Comparison of ENCODE assay signal across 18 mouse cellular contexts in the genomic region with DNA sequence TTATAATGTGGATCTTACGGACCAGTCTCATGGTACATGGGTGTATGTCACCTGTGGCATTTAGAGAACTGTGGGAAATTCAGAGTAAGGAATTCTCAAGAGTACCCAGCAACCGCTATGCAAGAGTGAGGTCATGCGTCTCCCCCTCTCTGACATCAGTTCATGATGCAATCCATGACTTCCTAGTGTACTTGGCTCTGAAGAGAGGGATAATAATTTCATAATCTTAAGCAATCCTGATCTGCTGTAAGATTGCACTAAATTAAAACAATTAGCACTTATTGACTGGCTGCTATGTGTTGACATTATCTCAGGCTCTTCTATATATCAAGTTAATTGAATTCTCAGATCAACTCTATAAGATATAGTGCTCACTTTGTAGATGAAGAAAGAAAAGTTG. TPM values are rescaled to one million over a fixed set of nuclear protein-coding genes. Genes with fewer than 3 reads are reported as not detected.
"Had no signal": no experiment of that assay in that cellular context is flagged by ENCODE, and none has a peak within 500 bp of the region (broad histone marks: within the 10 kb centered on the region; RNA-seq: fewer than 3 reads in every experiment).

No protein-coding gene starts in this region.

- H3K4me2 ChIP-seq: intestine, embryonic 15.5 days; limb, embryonic 12.5 days; liver, embryonic 11.5 days; liver, embryonic 15.5 days; lung, embryonic 14.5 days; midbrain, embryonic 15.5 days; neural tube, embryonic 13.5 days had no signal

- H3K27me3 ChIP-seq: intestine, embryonic 15.5 days; limb, embryonic 12.5 days; liver, embryonic 15.5 days; midbrain, embryonic 15.5 days; neural tube, embryonic 13.5 days had no signal

- DNase-seq: kidney, adult 18-20 months; kidney, postnatal 10 days; kidney, postnatal 4 days; lung, embryonic 14.5 days; right cerebral cortex, postnatal 14 days; thymus, postnatal 36 days had no signal

- H3K4me3 ChIP-seq: intestine, embryonic 15.5 days; layer of hippocampus, adult 2 months; limb, embryonic 12.5 days; liver, embryonic 15.5 days; midbrain, embryonic 10.5 days; midbrain, embryonic 15.5 days; neural tube, embryonic 13.5 days had no signal

- H3K36me3 ChIP-seq: intestine, embryonic 15.5 days; limb, embryonic 12.5 days; liver, embryonic 15.5 days; midbrain, embryonic 10.5 days; midbrain, embryonic 15.5 days; neural tube, embryonic 13.5 days had no signal

RNA-seq across cellular contexts. Expression of a gene that starts 16.4 kb away (rescaled TPM):
- polyA plus RNA-seq: intestine, embryonic 15.5 days; kidney, embryonic 14.5 days; limb, embryonic 12.5 days; liver, embryonic 11.5 days; liver, embryonic 15.5 days; lung, embryonic 14.5 days; midbrain, embryonic 10.5 days; midbrain, embryonic 15.5 days; neural tube, embryonic 13.5 days; small intestine, adult 2 months; stomach, embryonic 16.5 days; thymus, postnatal 0 days had no signal
